8 mouse cellular contexts compared by ENCODE assay signal in genomic region chr13:25115971-25116370, GRCm38 (mm10).
DNase-seq lines count a peak whose midpoint lies in the region; ATAC-seq and TF ChIP-seq lines count a peak whose summit lies in the region.

No protein-coding gene starts in this region.

- peak overlapping the region; percentile 46 for H3K4me3 ChIP-seq in forebrain, embryonic 10.5 days
- H3K4me3 ChIP-seq in hindbrain, embryonic 16.5 days (ENCODE audit: low read length): peak overlapping the region; percentile 48
- H3K4me3 ChIP-seq in limb, embryonic 14.5 days (replicated peaks; ENCODE audit: low read length): peak overlapping the region; percentile 32
- H3K4me3 ChIP-seq in midbrain, embryonic 14.5 days (replicated peaks; ENCODE audit: low read depth, low read length): peak overlapping the region; percentile 31

- peak overlapping the region; percentile 83 for H3K4me2 ChIP-seq in hindbrain, embryonic 16.5 days (ENCODE audit: low read length)
- H3K4me2 ChIP-seq in limb, embryonic 14.5 days (replicated peaks; ENCODE audit: low read depth, low read length, severe bottlenecking): peak overlapping the region; percentile 58
- peak overlapping the region; percentile 61 for H3K4me2 ChIP-seq in midbrain, embryonic 14.5 days (ENCODE audit: low read length)

- peak overlapping the region; percentile 78 for H3K27ac ChIP-seq in forebrain, embryonic 10.5 days
- H3K27ac ChIP-seq in hindbrain, embryonic 16.5 days (ENCODE audit: low read depth, low read length): no peak overlapping the region
- no peak overlapping the region for H3K27ac ChIP-seq in limb, embryonic 14.5 days (replicated peaks; ENCODE audit: low read depth, low read length)
- H3K27ac ChIP-seq in midbrain, embryonic 14.5 days (replicated peaks; ENCODE audit: low read depth, low read length): 0 out of 2 replicates have a peak overlapping the region, but pooled peaks have one; percentile 14

- peak; percentile 31 for DNase-seq in urinary bladder, postnatal 14 days (ENCODE audit: low spot score)
- DNase-seq in urinary bladder, adult 18-20 months (ENCODE audit: low spot score in 2 of 2): no peak
- DNase-seq in c-Kit-negative CD71-positive TER-119-positive erythroid progenitor cells, embryonic 14.5 days (ENCODE audit: low read depth, low spot score): peak; percentile 2
- peak; percentile 52 for DNase-seq in forebrain, embryonic 10.5 days (ENCODE audit: extremely low spot score, low spot score)
- peak; percentile 43 for DNase-seq in limb, embryonic 14.5 days (ENCODE audit: low spot score)
- DNase-seq in midbrain, embryonic 14.5 days: peak; percentile 87
- DNase-seq in thymus, postnatal 4 days: peak; percentile 27

- no peak for TF ChIP-seq POLR2A in limb, embryonic 14.5 days (IDR thresholded peaks at IDR 0.05; ENCODE audit: borderline replicate concordance, extremely low read depth, insufficient read depth, insufficient read length)

- peaks cover 7% of the 10 kb centered on the region; the same call in 1 of the 2 replicates for H3K27me3 ChIP-seq in forebrain, embryonic 10.5 days (ENCODE audit: poor library complexity, severe bottlenecking)
- no peaks in the 10 kb centered on the region for H3K27me3 ChIP-seq in hindbrain, embryonic 16.5 days (replicated peaks; ENCODE audit: control insufficient read depth, insufficient read depth, low read length)
- no peaks in the 10 kb centered on the region for H3K27me3 ChIP-seq in limb, embryonic 14.5 days (ENCODE audit: control insufficient read depth, insufficient read depth, low read length)
- H3K27me3 ChIP-seq in midbrain, embryonic 14.5 days (ENCODE audit: control insufficient read depth, insufficient read depth, low read length): no peaks in the 10 kb centered on the region

- peak; percentile 64 for ATAC-seq in hindbrain, embryonic 16.5 days
- ATAC-seq in limb, embryonic 14.5 days (ENCODE audit: low FRiP score, low read depth): peak; percentile 44; the same call in 1 of the 2 replicates
- no peak for ATAC-seq in midbrain, embryonic 14.5 days (ENCODE audit: low FRiP score, low TSS enrichment)

- no peaks in the 10 kb centered on the region for H3K9me3 ChIP-seq in forebrain, embryonic 10.5 days
- H3K9me3 ChIP-seq in hindbrain, embryonic 16.5 days (ENCODE audit: control insufficient read depth, low read length): no peaks in the 10 kb centered on the region
- no peaks in the 10 kb centered on the region for H3K9me3 ChIP-seq in limb, embryonic 14.5 days (ENCODE audit: control insufficient read depth, low read length)
- no peaks in the 10 kb centered on the region for H3K9me3 ChIP-seq in midbrain, embryonic 14.5 days (ENCODE audit: control insufficient read depth, low read length)

- no peaks in the 10 kb centered on the region for H3K36me3 ChIP-seq in forebrain, embryonic 10.5 days (replicated peaks)
- H3K36me3 ChIP-seq in hindbrain, embryonic 16.5 days (ENCODE audit: control insufficient read depth, insufficient read depth, low read length): no peaks in the 10 kb centered on the region
- no peaks in the 10 kb centered on the region for H3K36me3 ChIP-seq in limb, embryonic 14.5 days (ENCODE audit: control insufficient read depth, insufficient read depth, low read length)
- no peaks in the 10 kb centered on the region for H3K36me3 ChIP-seq in midbrain, embryonic 14.5 days (ENCODE audit: control insufficient read depth, insufficient read depth, low read length)

- peak overlapping the region; percentile 65 for H3K9ac ChIP-seq in hindbrain, embryonic 16.5 days (ENCODE audit: low read depth, low read length)
- peak overlapping the region; percentile 55 for H3K9ac ChIP-seq in limb, embryonic 14.5 days (ENCODE audit: low read depth, low read length, severe bottlenecking)
- H3K9ac ChIP-seq in midbrain, embryonic 14.5 days (replicated peaks; ENCODE audit: low read length): peak overlapping the region; percentile 36; the same call in 1 of the 2 replicates

- WGBS in forebrain, embryonic 10.5 days: 5% methylated on average over 11 of the region's 11 CpGs
- WGBS in hindbrain, embryonic 16.5 days: under 1% methylated on average over 11 of the region's 11 CpGs
- 3% methylated on average over 11 of the region's 11 CpGs for WGBS in limb, embryonic 14.5 days
- WGBS in midbrain, embryonic 14.5 days: 4% methylated on average over 11 of the region's 11 CpGs

- peaks cover 11% of the 10 kb centered on the region; the same call in 1 of the 2 replicates for H3K4me1 ChIP-seq in forebrain, embryonic 10.5 days
- H3K4me1 ChIP-seq in hindbrain, embryonic 16.5 days (ENCODE audit: control insufficient read depth, insufficient read depth, low read depth, low read length): peaks cover 7% of the 10 kb centered on the region
- no peaks in the 10 kb centered on the region for H3K4me1 ChIP-seq in limb, embryonic 14.5 days (ENCODE audit: control insufficient read depth, insufficient read depth, low read length)
- H3K4me1 ChIP-seq in midbrain, embryonic 14.5 days (ENCODE audit: control insufficient read depth, insufficient read depth, low read length): no peaks in the 10 kb centered on the region

Comparison
In these comparisons a context has a peak if more than half of its experiments do, and no peak if none do; other contexts are left out.
1. DNase-seq: peak in urinary bladder, postnatal 14 days (single experiment), c-Kit-negative CD71-positive TER-119-positive erythroid progenitor cells, embryonic 14.5 days (single experiment), forebrain, embryonic 10.5 days (single experiment), limb, embryonic 14.5 days (single experiment), midbrain, embryonic 14.5 days (single experiment) and thymus, postnatal 4 days (single experiment); none in urinary bladder, adult 18-20 months (0 of 2).
2. H3K27ac ChIP-seq: peak in forebrain, embryonic 10.5 days (single experiment) and midbrain, embryonic 14.5 days (single experiment); none in hindbrain, embryonic 16.5 days (single experiment) and limb, embryonic 14.5 days (single experiment).
3. Peak in every context shown above with its lines, with median percentiles within 50 percentile points of each other: H3K4me3 ChIP-seq, H3K4me2 ChIP-seq and H3K9ac ChIP-seq.